Mouse (Mus musculus): ENCODE results near the gene Pdcd10. TPM values are rescaled to one million over a fixed set of nuclear protein-coding genes. Genes with fewer than 3 reads are reported as not detected.

Gene Pdcd10
- polyA plus RNA-seq, 1 experiment from 2014 or later: 108 TPM

- no peak for TF ChIP-seq CTCF (IDR thresholded peaks at IDR 0.05; ENCODE audit: low read depth)
- Histone ChIP-seq H3K27ac (ENCODE audit: low read depth, low read length) (peak within 1 kb of the TSS; percentile 91), H3K4me3 (ENCODE audit: low read depth, low read length) (peak within 1 kb of the TSS; percentile 98), H3K9me3 (ENCODE audit: control insufficient read depth) (no peaks in the 10 kb centered on the region), H3K4me2 (replicated peaks; ENCODE audit: low read depth) (peak within 1 kb of the TSS; percentile 83), H3K36me3 (ENCODE audit: control insufficient read depth, insufficient read depth) (no peaks in the 10 kb centered on the region), H3K4me1 (replicated peaks; ENCODE audit: control insufficient read depth, insufficient read depth, low read length) (peaks cover 3% of the 10 kb centered on the region; the same call in 1 of the 2 replicates), H3K27me3 (replicated peaks; ENCODE audit: control insufficient read depth, insufficient read depth, low read length) (no peaks in the 10 kb centered on the region), H3K9ac (ENCODE audit: low read depth, low read length) (peak within 1 kb of the TSS; percentile 92)
- ATAC-seq: peak; percentile 91
- 0% methylated on average over 19 of the region's 19 CpGs for WGBS
These were observed 636 bp upstream of the Pdcd10 start, which contains the start of gene Serpini1 for GRCm38 (mm10) chr3:75557292-75557691. Gene Serpini1 (plus strand): TSS chr3:75557547.

GRCm38 (mm10) chr3:75556121-75556694, 448 bp downstream of the Pdcd10 start:
- no peak for TF ChIP-seq CTCF (IDR thresholded peaks at IDR 0.05; ENCODE audit: low read depth)
- peak overlapping the region; percentile 91 for H3K27ac ChIP-seq (ENCODE audit: low read depth, low read length)
- H3K9me3 ChIP-seq (ENCODE audit: control insufficient read depth): no peaks in the 10 kb centered on the region
- H3K4me1 ChIP-seq (replicated peaks; ENCODE audit: control insufficient read depth, insufficient read depth, low read length): peaks cover 3% of the 10 kb centered on the region; the same call in 1 of the 2 replicates
- ATAC-seq: peak; percentile 44
- under 1% methylated on average over 36 of the region's 36 CpGs for WGBS
- peak overlapping the region; percentile 83 for H3K4me2 ChIP-seq (replicated peaks; ENCODE audit: low read depth)
- H3K4me3 ChIP-seq (ENCODE audit: low read depth, low read length): peak overlapping the region; percentile 98
- no peaks in the 10 kb centered on the region for H3K27me3 ChIP-seq (replicated peaks; ENCODE audit: control insufficient read depth, insufficient read depth, low read length)
- H3K36me3 ChIP-seq (ENCODE audit: control insufficient read depth, insufficient read depth): no peaks in the 10 kb centered on the region
- H3K9ac ChIP-seq (ENCODE audit: low read depth, low read length): peak overlapping the region; percentile 92

GRCm38 (mm10) chr3:75551248-75551647, 5.4 kb downstream of the Pdcd10 start:
- Histone ChIP-seq H3K4me2 (replicated peaks; ENCODE audit: low read depth) (no peak overlapping the region), H3K27me3 (replicated peaks; ENCODE audit: control insufficient read depth, insufficient read depth, low read length) (no peaks in the 10 kb centered on the region), H3K27ac (ENCODE audit: low read depth, low read length) (no peak overlapping the region), H3K36me3 (ENCODE audit: control insufficient read depth, insufficient read depth) (no peaks in the 10 kb centered on the region), H3K9ac (ENCODE audit: low read depth, low read length) (no peak overlapping the region), H3K9me3 (ENCODE audit: control insufficient read depth) (no peaks in the 10 kb centered on the region), H3K4me1 (replicated peaks; ENCODE audit: control insufficient read depth, insufficient read depth, low read length) (no peaks in the 10 kb centered on the region), H3K4me3 (ENCODE audit: low read depth, low read length) (no peak overlapping the region)
- ATAC-seq: no peak
- TF ChIP-seq CTCF (IDR thresholded peaks at IDR 0.05; ENCODE audit: low read depth): no peak

- Histone ChIP-seq H3K36me3 (ENCODE audit: control insufficient read depth, insufficient read depth) (peaks cover 2% of the 10 kb centered on the region), H3K9ac (ENCODE audit: low read depth, low read length) (no peak overlapping the region), H3K4me3 (ENCODE audit: low read depth, low read length) (no peak overlapping the region), H3K27me3 (replicated peaks; ENCODE audit: control insufficient read depth, insufficient read depth, low read length) (no peaks in the 10 kb centered on the region), H3K4me2 (replicated peaks; ENCODE audit: low read depth) (no peak overlapping the region), H3K4me1 (replicated peaks; ENCODE audit: control insufficient read depth, insufficient read depth, low read length) (no peaks in the 10 kb centered on the region), H3K27ac (ENCODE audit: low read depth, low read length) (no peak overlapping the region), H3K9me3 (ENCODE audit: control insufficient read depth) (no peaks in the 10 kb centered on the region)
- 90% methylated on average over 1 of the region's 1 CpGs for WGBS
- no peak for TF ChIP-seq CTCF (IDR thresholded peaks at IDR 0.05; ENCODE audit: low read depth)
- no peak for ATAC-seq
These were observed 12.4 kb downstream of the Pdcd10 start for GRCm38 (mm10) chr3:75544287-75544686.

- H3K27ac ChIP-seq (ENCODE audit: low read depth, low read length): no peak overlapping the region
- no peak for TF ChIP-seq CTCF (IDR thresholded peaks at IDR 0.05; ENCODE audit: low read depth)
- ATAC-seq: no peak
These were observed 13.8 kb downstream of the Pdcd10 start for GRCm38 (mm10) chr3:75542852-75543251.

GRCm38 (mm10) chr3:75541259-75541658, 15.4 kb downstream of the Pdcd10 start:
- Histone ChIP-seq H3K36me3 (ENCODE audit: control insufficient read depth, insufficient read depth) (peaks cover 12% of the 10 kb centered on the region), H3K4me3 (ENCODE audit: low read depth, low read length) (no peak overlapping the region), H3K4me1 (replicated peaks; ENCODE audit: control insufficient read depth, insufficient read depth, low read length) (no peaks in the 10 kb centered on the region), H3K4me2 (replicated peaks; ENCODE audit: low read depth) (no peak overlapping the region), H3K27ac (ENCODE audit: low read depth, low read length) (no peak overlapping the region), H3K9ac (ENCODE audit: low read depth, low read length) (no peak overlapping the region), H3K27me3 (replicated peaks; ENCODE audit: control insufficient read depth, insufficient read depth, low read length) (no peaks in the 10 kb centered on the region), H3K9me3 (ENCODE audit: control insufficient read depth) (no peaks in the 10 kb centered on the region)
- ATAC-seq: no peak
- whole genome bisulfite sequencing: 85% methylated on average over 4 of the region's 4 CpGs
- TF ChIP-seq CTCF (IDR thresholded peaks at IDR 0.05; ENCODE audit: low read depth): no peak

More at GRCm38 (mm10) chr3:75542852-75543251, 13.8 kb downstream of the Pdcd10 start:
- no peaks in the 10 kb centered on the region for H3K27me3 ChIP-seq (replicated peaks; ENCODE audit: control insufficient read depth, insufficient read depth, low read length)
- H3K9ac ChIP-seq (ENCODE audit: low read depth, low read length): no peak overlapping the region
- H3K36me3 ChIP-seq (ENCODE audit: control insufficient read depth, insufficient read depth): peaks cover 8% of the 10 kb centered on the region
- H3K4me1 ChIP-seq (replicated peaks; ENCODE audit: control insufficient read depth, insufficient read depth, low read length): no peaks in the 10 kb centered on the region
- H3K4me2 ChIP-seq (replicated peaks; ENCODE audit: low read depth): no peak overlapping the region
- H3K9me3 ChIP-seq (ENCODE audit: control insufficient read depth): no peaks in the 10 kb centered on the region
- 86% methylated on average over 3 of the region's 3 CpGs for WGBS
- no peak overlapping the region for H3K4me3 ChIP-seq (ENCODE audit: low read depth, low read length)
